Mouse (Mus musculus) liver, embryonic 11.5 days (tissue): ENCODE results near the gene Plbd1. TPM values are rescaled to one million over a fixed set of nuclear protein-coding genes. Genes with fewer than 3 reads are reported as not detected.

Experiments
- polyA plus RNA-seq: library from polyadenylated mRNA; unstranded; fragments of >200 nt; fragmentation: Nextera tagmentation; extraction: Ambion mirVana; gene quantifications from 2 replicates; pipeline ENCODE4 v1.2.1, GENCODE M21; 2014

Plbd1 gene
- polyA plus RNA-seq, 1 experiment from 2014 or later = 0.86 TPM

Other genes with a start within 250 kb of the Plbd1 start
- gene E330021D16Rik, start 246.4 kb downstream of the Plbd1 start, polyA plus RNA-seq = not detected in 2 replicates
- gene Atf7ip, start 155.8 kb downstream of the Plbd1 start, polyA plus RNA-seq = 31.2 and 32.9 TPM in 2 replicates
- gene Gucy2c, start 119.8 kb upstream of the Plbd1 start, polyA plus RNA-seq = 0.08 TPM in 1 of 2 replicates, not detected in the other
- gene Hist4h4, start 142.5 kb upstream of the Plbd1 start, polyA plus RNA-seq = 0.43 and 0.88 TPM in 2 replicates
- gene H2afj, start 146.3 kb upstream of the Plbd1 start, polyA plus RNA-seq = 186 and 193 TPM in 2 replicates
- 2.3 and 2.6 TPM in 2 replicates for gene BC049715, start 165.7 kb upstream of the Plbd1 start, polyA plus RNA-seq
- 165 and 168 TPM in 2 replicates for gene Wbp11, start 166.3 kb upstream of the Plbd1 start, polyA plus RNA-seq
- not detected in 2 replicates for gene Smco3, start 173.5 kb upstream of the Plbd1 start, polyA plus RNA-seq
- 8.7 and 11.1 TPM in 2 replicates for gene Art4, start 195.8 kb upstream of the Plbd1 start, polyA plus RNA-seq
- gene Mgp, start 213.9 kb upstream of the Plbd1 start, polyA plus RNA-seq = 7.7 and 8.2 TPM in 2 replicates